Mouse (Mus musculus) limb, embryonic 12.5 days (tissue): ENCODE measurements at regions not wholly inside any gene's neighbourhood (a gene's known extent, or its start where the extent isn't known, plus 50 kb on each side); places are given as distances from the start of the nearest gene placed in this dataset.

Source experiments
- ATAC-seq: fragments of 200-750 bp; cut with Nextera tagmentation; 2 replicates; pipeline ENCODE4 v1.8.0; 2017; ENCODE audit warnings: low read depth, moderate TSS enrichment; ENCODE audit not compliant: insufficient number of reproducible peaks, insufficient read depth, low FRiP score, low TSS enrichment
- H3K27ac ChIP-seq: fragments of 300-500 bp; sonication (generic); 2 replicates; pipeline ENCODE4 v1.5.1; 2016; ENCODE audit warnings: mild to moderate bottlenecking, moderate library complexity
- H3K27me3 ChIP-seq: fragments of 300-500 bp; sonication (generic); 2 replicates; pipeline ENCODE4 v1.6.1; 2016; ENCODE audit warnings: mild to moderate bottlenecking, moderate library complexity
- H3K36me3 ChIP-seq: fragments of 300-500 bp; sonication (generic); 2 replicates; pipeline ENCODE4 v1.6.1; 2016; ENCODE audit warnings: mild to moderate bottlenecking, moderate library complexity
- H3K4me1 ChIP-seq: fragments of 300-500 bp; sonication (generic); replicated peaks from 2 replicates; pipeline ENCODE4 v1.6.1; 2016
- H3K4me2 ChIP-seq: fragments of 300-500 bp; sonication (generic); 2 replicates; pipeline ENCODE4 v1.6.1; 2016; ENCODE audit warnings: mild to moderate bottlenecking, moderate library complexity
- H3K4me3 ChIP-seq: fragments of 300-500 bp; sonication (generic); replicated peaks from 2 replicates; pipeline ENCODE4 v1.5.1; 2016; ENCODE audit warnings: mild to moderate bottlenecking
- H3K9ac ChIP-seq: fragments of 300-500 bp; sonication (generic); replicated peaks from 2 replicates; pipeline ENCODE4 v1.6.1; 2016; ENCODE audit warnings: mild to moderate bottlenecking, moderate library complexity
- H3K9me3 ChIP-seq: fragments of 300-500 bp; sonication (generic); 2 replicates; pipeline ENCODE4 v1.6.1; 2016; ENCODE audit warnings: mild to moderate bottlenecking, moderate library complexity
- WGBS: fragments of 180-500 bp; shearing (Covaris S2); methylation state at CpG from one replicate; pipeline ENCODE4 v1.1.7; 2016; 5-methylcytosine and 5-hydroxymethylcytosine counted together

- no peak overlapping the region for H3K27ac ChIP-seq
- H3K4me3 ChIP-seq: no peak overlapping the region
- H3K4me1 ChIP-seq: peaks cover under 1% of the 10 kb centered on the region; the same call in 1 of the 2 replicates
- no peaks in the 10 kb centered on the region for H3K9me3 ChIP-seq
- 97% methylated on average over 1 of the region's 1 CpGs for WGBS
- H3K36me3 ChIP-seq: no peaks in the 10 kb centered on the region
- no peak overlapping the region for H3K4me2 ChIP-seq
- no peaks in the 10 kb centered on the region for H3K27me3 ChIP-seq
- no peak for ATAC-seq
- no peak overlapping the region for H3K9ac ChIP-seq
Observed at GRCm38 (mm10) chr11:63570646-63571045, 351.4 kb downstream of the Hs3st3b1 start.

- Histone ChIP-seq H3K4me2 (no peak overlapping the region), H3K9me3 (no peaks in the 10 kb centered on the region), H3K27ac (no peak overlapping the region), H3K27me3 (no peaks in the 10 kb centered on the region), H3K9ac (no peak overlapping the region), H3K36me3 (no peaks in the 10 kb centered on the region), H3K4me1 (0 out of 2 replicates have a peak, but pooled peaks cover 8% of the 10 kb centered on the region), H3K4me3 (no peak overlapping the region)
- WGBS: 65% methylated on average over 2 of the region's 2 CpGs
- no peak for ATAC-seq
Observed at GRCm38 (mm10) chr11:63573271-63573670, 348.8 kb downstream of the Hs3st3b1 start.

GRCm38 (mm10) chr11:63583321-63583720, 338.8 kb downstream of the Hs3st3b1 start:
- H3K9ac ChIP-seq: no peak overlapping the region
- 76% methylated on average over 3 of the region's 3 CpGs for WGBS
- H3K4me3 ChIP-seq: no peak overlapping the region
- no peaks in the 10 kb centered on the region; the same call in 1 of the 2 replicates for H3K27me3 ChIP-seq
- 0 out of 2 replicates have a peak, but pooled peaks cover 3% of the 10 kb centered on the region for H3K4me1 ChIP-seq
- no peak for ATAC-seq
- H3K27ac ChIP-seq: no peak overlapping the region
- H3K36me3 ChIP-seq: no peaks in the 10 kb centered on the region
- H3K9me3 ChIP-seq: no peaks in the 10 kb centered on the region
- H3K4me2 ChIP-seq: no peak overlapping the region

GRCm38 (mm10) chr11:63585216-63585869, 336.7 kb downstream of the Hs3st3b1 start:
- no peak overlapping the region for H3K4me3 ChIP-seq
- no peak overlapping the region for H3K9ac ChIP-seq
- H3K4me1 ChIP-seq: no peaks in the 10 kb centered on the region
- 90% methylated on average over 8 of the region's 8 CpGs for WGBS
- no peak overlapping the region for H3K4me2 ChIP-seq
- H3K27me3 ChIP-seq: no peaks in the 10 kb centered on the region; the same call in 1 of the 2 replicates
- no peak for ATAC-seq
- no peaks in the 10 kb centered on the region for H3K36me3 ChIP-seq
- no peaks in the 10 kb centered on the region for H3K9me3 ChIP-seq
- H3K27ac ChIP-seq: no peak overlapping the region

GRCm38 (mm10) chr11:63620220-63620619, 301.9 kb downstream of the Hs3st3b1 start:
- Histone ChIP-seq H3K4me1 (no peaks in the 10 kb centered on the region), H3K27ac (no peak overlapping the region), H3K4me2 (no peak overlapping the region), H3K4me3 (no peak overlapping the region), H3K27me3 (no peaks in the 10 kb centered on the region), H3K9ac (no peak overlapping the region), H3K36me3 (no peaks in the 10 kb centered on the region), H3K9me3 (no peaks in the 10 kb centered on the region)
- ATAC-seq: no peak
- 78% methylated on average over 4 of the region's 4 CpGs for WGBS

- no peaks in the 10 kb centered on the region for H3K36me3 ChIP-seq
- no peak overlapping the region for H3K4me3 ChIP-seq
- no peak for ATAC-seq
- 75% methylated on average over 11 of the region's 11 CpGs for WGBS
- no peak overlapping the region for H3K27ac ChIP-seq
- no peak overlapping the region for H3K9ac ChIP-seq
- H3K27me3 ChIP-seq: peaks cover 2% of the 10 kb centered on the region; the same call in 1 of the 2 replicates
- H3K4me2 ChIP-seq: no peak overlapping the region
- no peaks in the 10 kb centered on the region; the same call in 1 of the 2 replicates for H3K4me1 ChIP-seq
- no peaks in the 10 kb centered on the region for H3K9me3 ChIP-seq
Observed at GRCm38 (mm10) chr11:63630336-63630735, 291.8 kb downstream of the Hs3st3b1 start.

- no peak overlapping the region for H3K9ac ChIP-seq
- H3K4me1 ChIP-seq: peaks cover 13% of the 10 kb centered on the region
- H3K27me3 ChIP-seq: 0 out of 2 replicates have a peak, but pooled peaks cover 4% of the 10 kb centered on the region
- H3K4me3 ChIP-seq: no peak overlapping the region
- H3K27ac ChIP-seq: no peak overlapping the region
- no peaks in the 10 kb centered on the region for H3K9me3 ChIP-seq
- 69% methylated on average over 9 of the region's 9 CpGs for WGBS
- H3K4me2 ChIP-seq: no peak overlapping the region
- ATAC-seq: no peak
- H3K36me3 ChIP-seq: no peaks in the 10 kb centered on the region
Observed at GRCm38 (mm10) chr11:63657057-63657456, 265.0 kb downstream of the Hs3st3b1 start.

GRCm38 (mm10) chr11:63665268-63665934, 256.7 kb downstream of the Hs3st3b1 start:
- Histone ChIP-seq H3K4me2 (no peak overlapping the region; the same call in 1 of the 2 replicates), H3K9me3 (no peaks in the 10 kb centered on the region), H3K4me3 (no peak overlapping the region), H3K27ac (peak overlapping the region; percentile 20; the same call in 1 of the 2 replicates), H3K27me3 (peaks cover 5% of the 10 kb centered on the region; the same call in 1 of the 2 replicates), H3K36me3 (no peaks in the 10 kb centered on the region), H3K4me1 (peaks cover 17% of the 10 kb centered on the region), H3K9ac (no peak overlapping the region)
- WGBS: 16% methylated on average over 12 of the region's 12 CpGs
- ATAC-seq: peak; percentile 66

- Histone ChIP-seq H3K9ac (no peak overlapping the region), H3K4me3 (no peak overlapping the region), H3K4me2 (no peak overlapping the region), H3K27ac (no peak overlapping the region), H3K4me1 (peaks cover 8% of the 10 kb centered on the region; the same call in 1 of the 2 replicates), H3K36me3 (no peaks in the 10 kb centered on the region), H3K9me3 (no peaks in the 10 kb centered on the region), H3K27me3 (no peaks in the 10 kb centered on the region)
- no peak for ATAC-seq
- WGBS: 18% methylated on average over 4 of the region's 4 CpGs
Observed at GRCm38 (mm10) chr11:63670477-63670876, 251.6 kb downstream of the Hs3st3b1 start.

GRCm38 (mm10) chr11:63671816-63672215, 250.3 kb downstream of the Hs3st3b1 start:
- H3K27ac ChIP-seq: no peak overlapping the region
- H3K4me1 ChIP-seq: no peaks in the 10 kb centered on the region; the same call in 1 of the 2 replicates
- H3K36me3 ChIP-seq: no peaks in the 10 kb centered on the region
- ATAC-seq: no peak
- H3K9ac ChIP-seq: no peak overlapping the region
- 86% methylated on average over 2 of the region's 2 CpGs for WGBS
- H3K9me3 ChIP-seq: 0 out of 2 replicates have a peak, but pooled peaks cover 7% of the 10 kb centered on the region
- H3K4me3 ChIP-seq: no peak overlapping the region
- no peak overlapping the region for H3K4me2 ChIP-seq
- H3K27me3 ChIP-seq: 0 out of 2 replicates have a peak, but pooled peaks cover 4% of the 10 kb centered on the region

GRCm38 (mm10) chr11:63677921-63678320, 244.2 kb downstream of the Hs3st3b1 start:
- WGBS: 74% methylated on average over 11 of the region's 11 CpGs

More at GRCm38 (mm10) chr11:63677921-63678320, 244.2 kb downstream of the Hs3st3b1 start:
- Histone ChIP-seq H3K9ac (no peak overlapping the region), H3K4me2 (no peak overlapping the region), H3K27me3 (peaks cover 6% of the 10 kb centered on the region; the same call in 1 of the 2 replicates), H3K36me3 (no peaks in the 10 kb centered on the region), H3K9me3 (0 out of 2 replicates have a peak, but pooled peaks cover 7% of the 10 kb centered on the region), H3K27ac (no peak overlapping the region), H3K4me1 (0 out of 2 replicates have a peak, but pooled peaks cover 3% of the 10 kb centered on the region), H3K4me3 (no peak overlapping the region)
- no peak for ATAC-seq
